Mouse (Mus musculus): Measurements from ENCODE around the gene Spag6.

Gene Spag6

DNA sequence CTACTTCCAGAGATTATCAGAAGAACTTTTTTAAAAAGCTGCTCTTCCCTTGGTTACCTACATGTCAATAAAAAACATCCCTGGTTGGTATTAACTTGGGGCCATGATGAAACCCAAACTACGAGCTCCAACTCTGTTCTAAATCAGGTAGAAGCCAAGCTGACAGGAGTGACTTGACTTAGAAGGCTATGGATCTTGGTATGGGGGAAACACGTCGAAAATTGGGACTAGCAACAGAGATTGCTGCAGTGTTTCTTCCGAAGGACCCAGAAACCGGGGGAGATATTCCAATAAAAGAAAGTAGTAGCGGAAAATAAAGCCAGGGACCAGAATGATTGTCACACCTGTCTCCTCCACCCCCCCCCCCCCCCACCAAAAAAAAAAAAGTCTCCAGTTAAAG lies 5.5 kb upstream of the Spag6 start:
- DNase-seq: no peak

DNA sequence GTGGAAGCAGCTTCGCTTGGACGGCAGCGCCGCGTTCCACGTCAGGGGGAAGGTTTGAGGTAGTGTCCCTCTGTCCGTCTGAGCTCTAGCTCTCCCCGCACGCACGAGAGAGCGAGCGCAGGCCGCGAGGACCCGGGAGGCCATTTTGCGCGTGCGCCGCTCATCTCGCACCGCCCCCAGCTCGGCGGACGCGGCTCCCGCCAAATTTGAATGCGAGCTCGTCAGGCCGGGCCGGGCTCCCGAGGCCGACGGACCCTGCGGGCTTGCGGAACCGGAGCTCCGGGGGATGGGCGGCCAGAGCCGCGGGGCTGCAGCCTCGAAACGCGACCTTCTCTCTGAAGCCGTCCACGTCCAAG lies 5.1 kb upstream of the Spag6 start:
- peak; percentile 44 for DNase-seq

GRCm38 (mm10) chr2:18689064-18689921 lies 4.5 kb upstream of the Spag6 start:
- DNase-seq: peak; percentile 57

- DNase-seq: no peak
Measured at GRCm38 (mm10) chr2:18690055-18690691, 3.7 kb upstream of the Spag6 start.

- no peak for DNase-seq
Measured at GRCm38 (mm10) chr2:18690756-18691155, 3.1 kb upstream of the Spag6 start.

GRCm38 (mm10) chr2:18692031-18692430 lies 1.8 kb upstream of the Spag6 start:
- DNase-seq: no peak

- no peak for DNase-seq
Measured at GRCm38 (mm10) chr2:18692548-18692947, 1.3 kb upstream of the Spag6 start.

DNA sequence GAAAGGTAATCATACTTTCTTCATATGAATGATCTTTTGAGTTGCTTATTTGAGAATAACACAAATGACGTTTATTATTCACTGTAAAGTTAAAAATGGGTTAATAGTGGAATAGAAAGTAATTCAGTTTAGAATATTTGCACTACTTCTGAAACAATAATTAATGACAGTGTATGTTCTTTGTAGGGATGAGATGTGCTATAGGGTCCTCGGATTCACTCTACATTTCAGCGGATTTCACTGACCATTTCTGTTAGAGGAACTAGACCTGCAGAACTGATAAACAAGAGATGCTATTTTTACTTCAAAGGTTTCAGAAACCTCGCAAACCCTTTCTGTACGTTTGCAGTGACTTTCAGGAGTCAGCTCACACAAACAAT lies 351 bp upstream of the Spag6 start:
- no peak for DNase-seq

DNA sequence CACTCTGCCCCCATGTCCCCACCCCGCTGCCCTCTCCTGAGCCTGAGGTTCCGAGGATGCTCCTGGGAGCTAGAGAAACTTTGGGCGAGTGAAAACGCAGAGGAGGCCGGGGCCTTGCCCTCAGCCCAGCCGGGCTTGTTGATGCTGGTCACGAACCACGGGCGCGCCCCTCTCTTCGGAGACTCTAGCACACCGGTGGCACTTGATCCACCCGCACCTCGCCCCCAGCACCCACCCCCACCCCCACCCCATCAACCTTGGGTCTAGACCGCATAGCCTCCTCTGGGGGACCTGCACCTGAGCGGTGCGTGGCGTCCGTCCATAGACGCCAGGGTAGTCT lies 749 bp downstream of the Spag6 start:
- no peak for DNase-seq

DNA sequence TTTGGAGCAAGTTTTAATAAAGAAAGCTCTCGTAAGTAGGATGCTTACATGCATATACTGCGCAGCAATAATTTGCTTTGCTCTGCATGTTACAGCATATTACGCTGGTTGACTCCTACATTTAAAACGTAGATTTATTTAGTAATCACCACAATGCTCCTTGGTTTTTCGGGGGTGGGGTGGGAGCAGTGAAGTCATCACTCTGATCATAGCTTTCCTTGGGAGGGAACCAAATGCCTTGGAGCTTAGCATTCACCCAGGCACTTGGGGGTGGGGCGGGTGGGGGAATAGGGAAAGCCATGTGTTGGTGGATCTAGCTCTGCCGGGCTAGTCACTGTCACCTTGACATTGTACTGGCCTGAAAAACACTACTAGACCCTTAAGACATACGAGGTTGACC lies 1.3 kb downstream of the Spag6 start:
- DNase-seq: no peak

GRCm38 (mm10) chr2:18695629-18696150 lies 1.9 kb downstream of the Spag6 start:
- DNase-seq: no peak

DNA sequence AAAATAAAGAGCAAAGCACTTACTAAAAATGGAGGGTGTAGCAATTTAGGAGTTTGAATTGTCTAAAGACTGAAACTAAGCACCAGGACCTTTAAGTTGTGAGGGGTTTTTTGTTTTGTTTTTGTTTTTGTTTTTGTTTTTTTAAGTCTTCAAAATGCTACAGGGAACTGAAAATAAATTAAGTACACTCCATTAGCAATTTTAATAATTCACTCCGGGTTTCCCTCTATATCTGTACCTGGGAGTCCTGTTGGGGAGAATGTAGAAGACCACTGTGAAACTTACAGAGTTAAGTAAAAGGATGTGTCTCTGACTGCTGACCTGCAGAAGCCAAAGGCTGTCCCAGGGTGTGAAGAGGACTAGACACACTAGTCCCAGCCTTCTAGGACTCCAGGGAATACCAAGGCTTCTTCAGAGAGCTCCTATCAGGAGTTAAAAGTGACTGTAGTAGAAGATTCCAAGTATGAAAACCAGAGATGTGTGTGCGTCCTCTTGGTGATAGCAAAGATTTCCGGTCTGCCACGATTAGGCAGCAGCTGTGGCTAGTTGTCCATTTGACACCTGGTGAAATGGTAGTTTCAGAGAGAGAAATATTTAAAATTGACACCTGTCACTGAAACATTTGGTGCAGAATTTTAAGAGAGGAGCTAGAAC lies 3.9 kb downstream of the Spag6 start:
- DNase-seq: no peak

GRCm38 (mm10) chr2:18698663-18699385 lies 5.0 kb downstream of the Spag6 start:
- no peak for DNase-seq

DNA sequence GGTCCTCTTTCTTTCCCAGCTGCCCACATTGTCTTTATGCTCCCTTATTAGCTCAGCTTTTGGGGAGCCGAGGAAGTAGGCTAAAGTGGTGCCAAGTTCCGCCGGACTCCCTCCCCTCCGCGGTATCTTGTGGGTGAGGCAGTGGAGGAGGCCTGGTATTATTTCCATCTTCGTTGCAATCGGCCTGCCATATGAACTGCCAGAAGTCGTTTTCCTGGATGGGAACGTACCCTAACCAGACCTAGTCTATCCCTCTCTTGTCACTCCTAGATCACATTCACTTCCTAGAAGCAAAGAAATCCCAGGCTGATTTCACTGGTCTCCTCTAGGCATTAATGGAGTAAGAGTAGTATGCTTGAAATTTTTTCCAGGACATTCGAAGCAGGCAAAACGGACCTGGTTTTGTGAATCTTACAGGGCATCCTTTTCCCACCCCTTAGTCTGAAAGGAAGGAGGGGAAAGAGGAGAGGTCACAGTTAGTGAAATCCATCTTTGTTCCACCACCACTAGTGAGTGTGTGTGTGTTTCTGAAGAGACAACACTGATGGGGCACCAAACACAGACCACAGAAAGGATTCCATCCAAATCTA lies 5.7 kb downstream of the Spag6 start:
- no peak for DNase-seq

- no peak for DNase-seq
Measured at GRCm38 (mm10) chr2:18710356-18710755, 16.5 kb downstream of the Spag6 start.

- DNase-seq: no peak
Measured at GRCm38 (mm10) chr2:18713071-18713470, 19.2 kb downstream of the Spag6 start.

DNA sequence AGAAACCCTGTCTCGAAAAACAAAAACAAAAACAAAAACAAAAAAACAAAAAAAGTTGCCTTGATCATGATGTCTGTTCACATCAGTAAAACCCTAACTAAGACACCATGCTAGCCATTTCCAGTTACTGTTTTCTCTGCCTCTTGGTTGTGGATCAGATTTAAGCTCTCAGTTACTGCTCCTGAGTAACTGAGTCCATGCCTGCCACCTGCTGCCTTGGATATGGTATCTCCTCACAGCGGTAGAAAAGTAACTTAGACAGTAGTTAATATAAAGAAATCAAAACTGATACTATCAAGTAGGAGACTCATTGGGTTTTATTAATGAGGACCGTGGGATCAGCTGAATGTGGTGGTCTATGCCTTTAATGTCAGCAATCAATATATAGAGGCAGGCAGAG lies 20.5 kb downstream of the Spag6 start:
- no peak for DNase-seq

DNA sequence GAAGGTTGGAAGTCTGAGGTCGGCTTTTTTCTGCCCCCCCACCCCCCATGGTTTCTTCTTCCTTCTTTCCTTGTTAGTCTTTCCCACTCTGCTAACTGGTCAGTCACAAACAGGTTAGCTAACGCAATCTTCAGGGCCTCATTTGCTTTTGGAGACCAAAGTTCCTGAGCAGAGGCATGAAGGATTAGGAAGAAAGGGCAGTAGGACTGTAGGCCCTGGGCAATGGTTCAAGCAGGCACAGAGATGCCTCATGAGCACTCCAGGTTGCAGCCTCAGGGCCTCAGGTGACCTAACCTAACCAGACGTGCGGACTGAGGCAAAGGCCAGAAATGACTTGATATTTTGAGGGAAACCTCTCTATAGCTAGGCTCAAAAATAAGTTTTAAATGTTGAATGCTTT lies 24.7 kb downstream of the Spag6 start:
- no peak for DNase-seq

- no peak for DNase-seq
Measured at GRCm38 (mm10) chr2:18722208-18722830, 28.5 kb downstream of the Spag6 start.

- no peak for DNase-seq
Measured at GRCm38 (mm10) chr2:18724462-18724861, 30.6 kb downstream of the Spag6 start.

- DNase-seq: no peak
Measured at GRCm38 (mm10) chr2:18725880-18726279, 32.0 kb downstream of the Spag6 start.

- DNase-seq: no peak
Measured at GRCm38 (mm10) chr2:18731718-18732117, 37.9 kb downstream of the Spag6 start.
